32 mouse cellular contexts compared by ENCODE assay signal in the genomic region with DNA sequence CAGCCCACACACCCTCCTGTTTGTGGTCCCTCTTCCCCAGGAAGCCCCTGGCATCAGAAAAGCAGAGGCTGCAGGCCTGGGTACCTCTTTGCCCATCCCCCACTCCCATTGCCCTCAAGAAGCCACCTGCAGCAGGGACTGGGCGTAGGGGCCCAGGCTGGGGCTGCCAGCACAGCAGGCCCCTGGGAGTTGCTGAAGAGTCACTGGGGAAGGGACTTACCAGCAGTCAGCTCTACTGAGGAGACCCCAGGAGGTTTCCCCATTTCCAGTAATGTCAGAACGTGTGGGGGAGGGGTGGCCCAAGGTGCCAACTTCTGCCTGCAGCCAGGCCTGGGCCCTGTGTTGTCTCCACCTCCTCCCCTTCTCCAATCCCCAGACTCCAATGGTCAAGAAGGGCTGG. TPM values are rescaled to one million over a fixed set of nuclear protein-coding genes. Genes with fewer than 3 reads are reported as not detected.
DNase-seq lines count a peak whose midpoint lies in the region; ATAC-seq lines count a peak whose summit lies in the region.
"Had no signal": no experiment of that assay in that cellular context is flagged by ENCODE, and none has a peak within 500 bp of the region (broad histone marks: within the 10 kb centered on the region; RNA-seq: fewer than 3 reads in every experiment).

No protein-coding gene starts in this region.

- WGBS in heart, embryonic 16.5 days: 78% methylated on average over 2 of the region's 2 CpGs

- no peaks in the 10 kb centered on the region for H3K4me1 ChIP-seq in heart, embryonic 16.5 days (ENCODE audit: control insufficient read depth, insufficient read depth, low read length)
- H3K4me1 ChIP-seq: embryonic facial prominence, embryonic 15.5 days had no signal

- H3K4me2 ChIP-seq in heart, embryonic 16.5 days (ENCODE audit: low read depth, low read length): no peak overlapping the region
- H3K4me2 ChIP-seq: embryonic facial prominence, embryonic 15.5 days; limb, embryonic 13.5 days; neural tube, embryonic 13.5 days had no signal

- H3K9ac ChIP-seq in heart, embryonic 16.5 days (ENCODE audit: low read length): no peak overlapping the region
- H3K9ac ChIP-seq: embryonic facial prominence, embryonic 15.5 days; limb, embryonic 13.5 days; liver, embryonic 14.5 days; neural tube, embryonic 13.5 days had no signal

- no peak for DNase-seq in heart, postnatal 14 days
- peak; percentile 72 for DNase-seq in ES-CJ7 (ENCODE audit: low read depth, low spot score)
- DNase-seq in thymus, adult 18-20 months: peak; percentile 76 to 85
- DNase-seq in thymus, postnatal 36 days: peak; percentile 77 to 89
- no peak for DNase-seq in gastrocnemius, postnatal 25 days
- no peak for DNase-seq in lung, postnatal 14 days
- DNase-seq: adrenal gland, adult 8-10 months; cerebellum, adult 18-20 months; cerebellum, postnatal 14 days; gastrocnemius, postnatal 10 days; heart, adult 18-20 months; heart, postnatal 4 days; kidney, adult 9 months; kidney, postnatal 36 days; right cerebral cortex, adult 18-20 months had no signal

- H3K27ac ChIP-seq in heart, embryonic 16.5 days (ENCODE audit: low read length): no peak overlapping the region; the same call in 1 of the 2 replicates
- H3K27ac ChIP-seq: embryonic facial prominence, embryonic 15.5 days; hindbrain, postnatal 0 days; limb, embryonic 13.5 days; liver, embryonic 14.5 days; macrophage; neural tube, embryonic 13.5 days had no signal

- intact Hi-C loops in heart, postnatal 14 days (cut with DNase I): no loop called here

- ATAC-seq in heart, embryonic 16.5 days (replicated peaks; ENCODE audit: extremely low read depth, insufficient read depth, low FRiP score): peak; percentile 60
- ATAC-seq: CD4-positive, CD25-positive, alpha-beta regulatory T cell, adult 4 months; forebrain, embryonic 16.5 days; hindbrain, postnatal 0 days; intestine, embryonic 16.5 days; midbrain, embryonic 16.5 days had no signal

- H3K4me3 ChIP-seq in heart, embryonic 16.5 days (ENCODE audit: low read length): no peak overlapping the region
- H3K4me3 ChIP-seq: embryonic facial prominence, embryonic 15.5 days; limb, embryonic 13.5 days; midbrain, embryonic 10.5 days; myocyte; neural tube, embryonic 13.5 days had no signal

- H3K9me3 ChIP-seq in heart, embryonic 16.5 days (replicated peaks; ENCODE audit: control insufficient read depth, low read length): no peaks in the 10 kb centered on the region
- H3K9me3 ChIP-seq: embryonic facial prominence, embryonic 15.5 days; limb, embryonic 13.5 days; midbrain, embryonic 10.5 days; neural tube, embryonic 13.5 days had no signal

- no peaks in the 10 kb centered on the region for H3K27me3 ChIP-seq in heart, embryonic 16.5 days (ENCODE audit: control insufficient read depth, insufficient read depth, low read length)
- H3K27me3 ChIP-seq: embryonic facial prominence, embryonic 15.5 days; limb, embryonic 13.5 days; neural tube, embryonic 13.5 days had no signal

- H3K36me3 ChIP-seq in heart, embryonic 16.5 days (ENCODE audit: control insufficient read depth, insufficient read depth): no peaks in the 10 kb centered on the region
- H3K36me3 ChIP-seq: embryonic facial prominence, embryonic 15.5 days; limb, embryonic 13.5 days; midbrain, embryonic 10.5 days; neural tube, embryonic 13.5 days had no signal

RNA-seq across cellular contexts. Expression of a gene that starts 29.0 kb away (rescaled TPM):
- 6.5 and 7.4 TPM in 2 replicates for polyA plus RNA-seq in heart, embryonic 16.5 days (2015; fragmentation: Nextera tagmentation; extraction: Ambion mirVana)
- total RNA-seq in heart, postnatal 14 days (2021): 1 to 10 TPM; 6.3 to 6.8 TPM
- 1 to 10 TPM; 4.7 to 6.1 TPM for total RNA-seq in gastrocnemius, postnatal 25 days (2021)

RNA-seq across cellular contexts. Expression of a gene that starts 41.7 kb away (rescaled TPM):
- polyA plus RNA-seq in heart, embryonic 16.5 days (2015; fragmentation: Nextera tagmentation; extraction: Ambion mirVana): not detected in 2 replicates
- total RNA-seq in heart, postnatal 14 days (2021): not detected
- not detected for total RNA-seq in gastrocnemius, postnatal 25 days (2021)
- total RNA-seq: adrenal gland, adult 8-10 months; gastrocnemius, postnatal 10 days; heart, adult 18-20 months had no signal
- polyA plus RNA-seq: CD4-positive, CD25-positive, alpha-beta regulatory T cell, adult 4 months; embryonic facial prominence, embryonic 15.5 days; forebrain, embryonic 16.5 days; heart, embryonic 14.5 days; hindbrain, postnatal 0 days; limb, embryonic 13.5 days; liver, embryonic 14.5 days; lung, embryonic 16.5 days; macrophage; midbrain, embryonic 10.5 days; midbrain, embryonic 16.5 days; myocyte; neural tube, embryonic 13.5 days; stomach, embryonic 16.5 days; urinary bladder, adult 2 months had no signal

RNA-seq across cellular contexts. Expression of a gene that starts 53.2 kb away (rescaled TPM):
- polyA plus RNA-seq in heart, embryonic 16.5 days (2015; fragmentation: Nextera tagmentation; extraction: Ambion mirVana): 228 and 244 TPM in 2 replicates
- total RNA-seq in heart, postnatal 14 days (2021): 1 to 10 TPM; 3.8 to 9.8 TPM
- total RNA-seq in gastrocnemius, postnatal 25 days (2021): under 1 TPM in 1 of 2 experiments, not detected in 1; 0.86 TPM

Comparison
In these comparisons a context has a peak if more than half of its experiments do, and no peak if none do; other contexts are left out.
1. DNase-seq: peak in ES-CJ7 (single experiment), thymus, adult 18-20 months (2 of 2) and thymus, postnatal 36 days (2 of 2); none in heart, postnatal 14 days (0 of 2), gastrocnemius, postnatal 25 days (single experiment) and lung, postnatal 14 days (single experiment).